Mouse (Mus musculus): ENCODE data around the gene Itpr1. TPM values are rescaled to one million over a fixed set of nuclear protein-coding genes. Genes with fewer than 3 reads are reported as not detected.

Itpr1 gene
- total RNA-seq (2021), result 10 to 100 TPM; 17.0 to 18.8 TPM
- long read RNA-seq, experiment 1, partial matches to known transcripts, result 1 of 5 reads
- long read RNA-seq, experiment 1, other reads (novel, unspliced or antisense), result 4 of 5 reads
- long read RNA-seq, experiment 2, partial matches to known transcripts, result 0 of 1 reads
- long read RNA-seq, experiment 2, other reads (novel, unspliced or antisense), result 1 of 1 reads

DNA sequence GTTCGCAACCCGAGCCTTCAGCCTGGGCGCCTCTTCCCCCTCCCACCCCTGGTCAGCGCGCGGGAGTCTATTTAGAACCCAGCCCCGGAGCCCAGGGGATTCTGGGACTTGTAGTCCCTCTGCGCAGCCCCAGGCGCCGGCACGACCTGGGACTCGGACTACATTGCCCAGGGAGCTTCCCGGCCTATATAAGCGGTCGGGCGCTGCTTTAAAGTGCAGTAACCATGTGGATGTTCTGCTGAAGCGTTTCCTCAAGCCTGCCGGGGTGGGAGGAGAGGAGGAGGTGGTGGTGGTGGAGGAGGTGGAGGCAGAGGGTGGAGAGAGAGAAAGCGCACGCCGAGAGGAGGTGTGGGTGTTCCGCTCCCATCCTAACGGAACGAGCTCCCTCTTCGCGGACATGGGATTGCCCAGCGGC, at the start of gene Itpr1:
Gene Itpr1, plus strand, starts transcription at position 216 of the 415 bp plus-strand sequence.
- peak; percentile 97 for DNase-seq
- intact Hi-C loops (cut with DNase I; ENCODE audit: low total_unique reads), result no loop called here

GRCm38 (mm10) chr6:108164935-108165334, 48.0 kb upstream of the Itpr1 start:
- DNase-seq, result no peak
- intact Hi-C loops (cut with DNase I; ENCODE audit: low total_unique reads), result no loop called here

- no peak for DNase-seq
- intact Hi-C loops (cut with DNase I; ENCODE audit: low total_unique reads), result no loop called here
These were observed 47.3 kb upstream of the Itpr1 start for GRCm38 (mm10) chr6:108165598-108165997.

- DNase-seq, result no peak
- intact Hi-C loops (cut with DNase I; ENCODE audit: low total_unique reads), result no loop called here
These were observed 44.8 kb upstream of the Itpr1 start for GRCm38 (mm10) chr6:108167946-108168680.

DNA sequence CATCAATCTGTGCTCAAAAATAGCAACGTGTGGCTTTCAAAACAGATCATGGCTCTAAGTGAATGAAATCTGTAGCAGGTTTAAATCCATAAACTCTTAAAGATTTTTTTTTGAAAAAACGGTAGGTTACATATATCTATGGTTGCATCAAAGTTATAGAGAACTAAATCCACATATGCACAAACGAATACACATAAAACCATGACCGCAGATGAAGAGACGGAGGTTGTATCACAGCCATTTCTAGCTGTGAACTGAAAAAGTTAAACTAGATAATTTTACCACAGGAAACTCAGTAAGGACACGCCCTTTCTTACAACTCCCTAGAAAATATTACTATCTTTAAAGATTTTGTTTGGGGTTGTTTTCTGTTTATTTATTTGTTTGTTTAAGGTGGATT, 44.2 kb upstream of the Itpr1 start:
- intact Hi-C loops (cut with DNase I; ENCODE audit: low total_unique reads), result no loop called here

GRCm38 (mm10) chr6:108169466-108169865, 43.4 kb upstream of the Itpr1 start:
- DNase-seq, result no peak
- intact Hi-C loops (cut with DNase I; ENCODE audit: low total_unique reads), result no loop called here

More for the DNA sequence above, 44.2 kb upstream of the Itpr1 start:
- no peak for DNase-seq

DNA sequence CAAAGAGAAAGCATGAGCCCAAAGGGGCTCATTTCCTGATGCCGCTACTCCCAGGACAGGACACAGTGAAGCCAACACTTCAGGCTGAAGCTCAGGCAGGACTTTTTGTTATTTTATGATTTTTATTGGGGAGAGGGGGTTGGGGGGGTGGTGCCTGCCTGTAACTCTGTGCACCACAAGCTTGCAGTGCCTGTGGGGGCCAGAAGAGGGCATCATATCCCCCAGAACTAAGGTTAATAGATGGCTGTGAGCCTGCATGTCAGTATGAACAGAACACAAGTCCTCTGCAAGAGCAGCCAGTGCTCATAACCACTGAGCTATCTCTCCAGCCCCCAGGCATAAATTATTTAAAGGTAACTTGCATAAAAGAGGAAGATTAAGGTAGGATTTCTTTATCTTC, 40.7 kb upstream of the Itpr1 start:
- DNase-seq, result no peak
- intact Hi-C loops (cut with DNase I; ENCODE audit: low total_unique reads), result no loop called here

DNA sequence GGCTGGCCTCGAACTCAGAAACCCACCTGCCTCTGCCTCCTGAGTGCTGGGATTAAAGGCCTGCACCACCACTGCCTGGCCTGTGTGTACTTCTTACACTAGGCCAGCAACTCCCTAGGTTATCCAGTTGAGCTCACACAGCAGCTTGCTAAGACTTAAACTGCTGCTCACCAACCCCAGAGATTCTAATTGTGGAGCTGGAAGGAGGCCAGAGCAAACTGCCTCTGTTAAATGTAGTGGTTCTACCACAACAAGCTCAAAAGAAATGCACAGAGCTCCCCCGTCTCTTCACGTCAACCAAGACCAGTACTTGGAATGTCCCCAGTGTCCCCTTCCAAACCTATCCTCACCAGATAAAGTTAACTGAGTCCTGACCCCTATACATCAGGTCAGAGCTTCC, 38.7 kb upstream of the Itpr1 start:
- DNase-seq, result no peak
- intact Hi-C loops (cut with DNase I; ENCODE audit: low total_unique reads), result no loop called here

DNA sequence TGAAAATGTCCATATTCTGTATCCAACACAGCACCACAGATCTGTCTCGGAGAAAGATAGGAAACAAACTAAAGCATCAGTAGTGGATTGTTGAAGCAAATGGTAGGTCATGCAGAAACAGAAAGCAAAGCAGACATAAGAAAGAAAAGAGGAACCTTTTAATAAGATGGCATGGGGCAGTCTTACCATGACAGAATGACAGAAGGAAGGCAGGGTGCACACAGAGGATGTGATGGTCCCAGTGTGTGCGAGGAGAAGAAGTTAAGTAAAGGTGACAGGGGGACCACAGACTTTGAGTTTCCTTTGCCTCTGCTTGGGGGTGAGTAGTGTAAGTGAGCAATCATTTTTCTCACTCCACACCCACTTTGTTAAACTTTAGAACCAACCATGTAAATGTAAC, 33.8 kb upstream of the Itpr1 start:
- intact Hi-C loops (cut with DNase I; ENCODE audit: low total_unique reads), result no loop called here
- DNase-seq, result no peak

DNA sequence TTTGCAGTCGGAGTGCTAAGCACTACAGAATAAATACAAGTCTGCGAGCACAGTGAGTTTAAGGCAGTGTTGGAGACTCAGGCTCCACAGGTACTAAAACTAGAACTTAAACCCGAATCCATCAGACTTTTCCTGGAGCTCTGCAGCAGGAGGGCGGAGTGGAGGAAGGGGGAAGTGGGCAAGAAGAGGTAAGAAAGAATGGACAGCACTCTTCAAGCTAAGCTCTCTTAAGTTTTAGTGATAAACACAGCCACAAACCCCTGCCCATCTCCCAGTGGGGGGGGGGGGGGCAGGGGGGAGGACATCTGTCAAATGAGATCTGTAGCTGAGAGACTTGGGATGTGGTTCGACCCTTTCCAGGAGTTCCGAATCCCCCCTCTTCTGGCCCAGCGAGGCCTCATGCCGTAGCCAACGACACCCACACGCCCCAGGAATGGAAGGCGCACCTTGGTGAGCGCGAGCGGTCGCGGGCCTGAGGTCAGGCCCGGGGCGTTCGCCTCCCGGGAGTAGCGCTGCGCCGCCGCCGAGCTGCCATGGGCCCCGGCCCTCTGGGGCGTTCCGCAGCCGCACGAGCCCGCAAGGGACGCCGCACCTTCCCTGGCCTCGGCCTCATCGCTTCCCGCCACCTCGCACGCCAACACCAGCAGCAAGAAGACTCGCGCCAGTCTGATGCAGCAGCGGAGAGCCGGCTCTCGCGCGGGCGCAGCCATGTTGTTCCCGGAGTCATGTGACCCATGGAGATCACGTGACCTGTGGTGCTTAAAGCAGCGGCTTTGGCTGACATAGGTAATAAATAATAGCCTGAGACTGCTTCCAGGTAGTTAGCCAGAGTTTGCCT, 27.8 kb upstream of the Itpr1 start, which contains the start of gene Sumf1:
Gene Sumf1, minus strand, starts transcription at position 736 of the 838 bp plus-strand sequence.
- DNase-seq, result peak; percentile 89
- intact Hi-C loops (cut with DNase I; ENCODE audit: low total_unique reads), result no loop called here

- intact Hi-C loops (cut with DNase I; ENCODE audit: low total_unique reads), result no loop called here
- DNase-seq, result no peak
These were observed 27.2 kb upstream of the Itpr1 start for GRCm38 (mm10) chr6:108185685-108186009.

DNA sequence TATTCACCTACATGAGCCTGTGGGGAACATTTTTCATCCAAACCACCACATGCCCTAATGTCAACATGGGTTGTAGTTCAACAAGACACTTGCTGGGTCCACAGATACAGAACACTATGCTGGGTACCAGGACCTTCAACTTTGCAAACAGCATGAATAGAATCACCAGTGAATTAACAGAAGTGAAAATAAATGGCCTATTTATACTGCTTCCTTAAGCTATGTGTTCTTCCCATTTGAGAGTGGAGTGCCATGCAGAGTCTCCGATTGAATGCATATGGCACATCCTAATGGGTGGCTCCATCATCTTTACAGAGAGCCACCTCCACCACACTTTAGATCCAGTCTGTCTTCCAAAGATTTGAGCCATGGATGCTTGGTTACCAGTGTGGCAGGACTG, 22.2 kb upstream of the Itpr1 start:
- intact Hi-C loops (cut with DNase I; ENCODE audit: low total_unique reads), result no loop called here
- no peak for DNase-seq

- no peak for DNase-seq
- intact Hi-C loops (cut with DNase I; ENCODE audit: low total_unique reads), result no loop called here
These were observed 20.3 kb upstream of the Itpr1 start for GRCm38 (mm10) chr6:108192632-108193031.

DNA sequence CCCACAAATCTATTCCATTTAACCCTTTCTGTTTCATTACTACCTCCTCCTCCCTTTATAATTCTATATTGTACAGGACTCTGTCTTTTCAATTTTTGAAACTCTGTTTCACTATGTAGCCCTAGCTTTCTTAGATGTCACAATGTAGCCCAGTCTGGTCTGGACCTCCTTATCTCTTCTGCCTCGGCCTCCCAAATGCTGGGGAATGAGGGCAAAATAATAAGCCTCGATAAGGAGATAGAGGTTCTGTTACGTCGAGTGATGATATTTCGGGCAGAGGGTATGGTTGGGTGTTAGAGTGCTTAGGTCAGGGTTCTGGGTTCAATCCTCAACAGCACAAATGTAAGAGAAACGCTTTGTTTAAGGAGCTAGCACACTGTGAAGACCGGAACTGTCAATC, 16.2 kb upstream of the Itpr1 start:
- no peak for DNase-seq
- intact Hi-C loops (cut with DNase I; ENCODE audit: low total_unique reads), result no loop called here

DNA sequence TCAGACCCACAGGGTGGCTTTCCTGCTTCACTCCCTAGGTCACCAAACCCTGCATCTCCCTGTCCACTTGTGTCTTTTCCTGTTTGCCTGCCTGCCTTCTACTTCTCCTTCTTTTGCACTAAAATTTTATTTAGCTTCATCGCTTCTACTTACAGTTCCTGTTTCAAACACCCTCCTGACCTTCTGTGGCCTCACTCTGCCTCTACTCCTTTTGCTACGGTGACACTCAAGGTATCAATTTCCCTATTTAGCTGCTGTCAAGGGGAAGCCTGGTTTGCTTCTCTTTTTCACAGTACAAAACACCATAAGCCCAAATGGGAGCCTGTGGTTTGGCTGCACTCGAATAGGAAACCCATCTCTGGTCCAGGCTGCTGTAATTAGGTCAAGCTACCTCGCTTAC, 15.8 kb upstream of the Itpr1 start:
- DNase-seq, result no peak
- intact Hi-C loops (cut with DNase I; ENCODE audit: low total_unique reads), result no loop called here

DNA sequence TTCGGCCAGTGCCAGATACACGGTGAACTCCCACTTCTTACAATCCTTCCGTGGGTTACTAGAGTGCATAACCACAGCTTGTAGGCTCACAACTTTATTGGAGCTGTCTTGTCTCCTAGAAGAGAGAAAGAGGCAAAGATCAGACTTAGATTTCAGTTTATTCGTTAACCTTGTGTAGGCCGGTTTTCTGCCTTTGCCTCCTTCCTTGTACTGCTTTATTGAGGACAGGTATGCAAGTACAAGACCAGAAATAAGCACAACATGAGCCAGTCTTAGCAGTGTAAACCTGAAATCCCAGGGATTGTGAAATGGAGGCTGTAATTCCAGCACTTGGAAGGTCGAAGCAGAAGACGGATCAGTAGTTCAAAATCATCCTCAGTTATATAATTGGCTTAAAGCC, 14.6 kb upstream of the Itpr1 start:
- intact Hi-C loops (cut with DNase I; ENCODE audit: low total_unique reads), result no loop called here
- no peak for DNase-seq

DNA sequence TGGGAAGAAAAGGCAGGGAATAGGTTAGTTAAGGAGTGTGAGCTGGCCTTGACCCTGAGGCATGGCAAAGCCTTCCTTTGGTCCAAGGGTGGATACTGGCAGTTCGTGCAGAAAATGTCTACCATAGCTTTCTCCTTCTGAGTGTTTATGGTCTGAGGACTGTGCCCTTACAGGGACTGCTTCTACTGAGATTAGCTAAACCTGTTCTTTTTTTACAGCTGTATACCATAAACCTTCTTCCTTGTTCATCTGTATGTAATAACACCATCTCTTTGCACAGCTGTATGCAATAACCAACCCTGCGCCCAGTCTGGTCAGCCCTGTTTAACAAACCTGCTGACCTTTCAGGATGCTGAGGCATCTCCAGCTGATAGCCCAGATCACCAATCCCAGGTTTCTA, 8.6 kb upstream of the Itpr1 start:
- intact Hi-C loops (cut with DNase I; ENCODE audit: low total_unique reads), result no loop called here
- no peak for DNase-seq

DNA sequence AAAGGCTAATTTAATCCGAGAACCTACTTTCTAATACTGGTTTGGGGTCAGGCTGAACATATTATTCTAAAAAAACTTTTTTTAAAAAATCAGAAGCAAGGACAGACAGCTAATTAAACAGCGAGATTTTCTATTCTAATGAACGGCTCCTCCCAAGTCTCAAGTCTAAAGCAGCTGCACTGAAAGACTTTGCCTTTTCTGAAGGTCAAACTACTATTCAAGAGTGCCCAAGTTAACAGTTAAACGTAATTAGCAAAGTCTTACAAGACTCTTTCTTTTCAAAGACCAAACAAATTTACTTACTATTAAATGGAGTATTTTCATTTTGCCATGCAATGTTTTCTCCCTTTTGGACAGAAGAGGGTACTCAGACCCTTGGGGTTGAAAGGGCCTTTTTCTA, 6.8 kb upstream of the Itpr1 start:
- intact Hi-C loops (cut with DNase I; ENCODE audit: low total_unique reads), result no loop called here
- no peak for DNase-seq

- intact Hi-C loops (cut with DNase I; ENCODE audit: low total_unique reads), result no loop called here
- no peak for DNase-seq
These were observed 5.9 kb upstream of the Itpr1 start for GRCm38 (mm10) chr6:108206914-108207566.

Measured in gastrocnemius, postnatal 14 days (tissue).